Mouse (Mus musculus): ENCODE measurements around the gene Atxn7l3b. TPM values are rescaled to one million over a fixed set of nuclear protein-coding genes. Genes with fewer than 3 reads are reported as not detected.
"Not testable (repeated sequence)": the region's sequence is repeated elsewhere in the genome, so short reads cannot be mapped to it uniquely, and the experiment has no call there.

Gene Atxn7l3b
- total RNA-seq (2021) = 10 to 100 TPM; 96.8 to 97.7 TPM
- long read RNA-seq, experiment 1, transcript Atxn7l3b-201 (1 exons, 3,566 nt) = major isoform, 186 of 186 reads
- long read RNA-seq, experiment 1, partial matches to known transcripts = 0 of 186 reads
- long read RNA-seq, experiment 1, other reads (novel, unspliced or antisense) = 0 of 186 reads
- long read RNA-seq, experiment 2, transcript Atxn7l3b-201 (1 exons, 3,566 nt) = major isoform, 72 of 72 reads
- long read RNA-seq, experiment 2, partial matches to known transcripts = 0 of 72 reads
- long read RNA-seq, experiment 2, other reads (novel, unspliced or antisense) = 0 of 72 reads

GRCm38 (mm10) chr10:112928452-112929221, at the start of gene Atxn7l3b:
TSS of gene Atxn7l3b (minus strand) at chr10:112929001.
- peak; percentile 99 for DNase-seq

DNA sequence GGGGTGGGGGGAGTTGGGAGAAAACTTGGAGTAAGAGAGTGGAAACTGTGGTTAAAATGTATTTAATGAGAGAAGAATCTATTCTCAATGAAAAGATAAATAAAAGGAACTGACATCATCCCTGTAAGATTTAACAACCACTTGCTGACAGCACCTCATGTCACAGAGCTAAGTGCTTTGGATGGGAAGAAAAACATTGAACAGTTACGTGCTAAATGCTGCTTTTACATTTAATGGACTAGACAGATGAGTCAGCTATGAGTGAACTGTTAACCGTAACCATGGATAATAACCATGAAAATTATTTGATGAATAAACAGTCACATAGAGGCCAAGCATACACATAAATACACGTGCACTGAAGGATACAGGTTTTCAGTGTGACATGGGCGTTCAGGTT, 48.8 kb upstream of the Atxn7l3b start:
- no peak for DNase-seq

GRCm38 (mm10) chr10:112973286-112974026, 44.7 kb upstream of the Atxn7l3b start:
- DNase-seq = peak; percentile 42

- DNase-seq = no peak
These were observed 41.3 kb upstream of the Atxn7l3b start for GRCm38 (mm10) chr10:112970002-112970589.

DNA sequence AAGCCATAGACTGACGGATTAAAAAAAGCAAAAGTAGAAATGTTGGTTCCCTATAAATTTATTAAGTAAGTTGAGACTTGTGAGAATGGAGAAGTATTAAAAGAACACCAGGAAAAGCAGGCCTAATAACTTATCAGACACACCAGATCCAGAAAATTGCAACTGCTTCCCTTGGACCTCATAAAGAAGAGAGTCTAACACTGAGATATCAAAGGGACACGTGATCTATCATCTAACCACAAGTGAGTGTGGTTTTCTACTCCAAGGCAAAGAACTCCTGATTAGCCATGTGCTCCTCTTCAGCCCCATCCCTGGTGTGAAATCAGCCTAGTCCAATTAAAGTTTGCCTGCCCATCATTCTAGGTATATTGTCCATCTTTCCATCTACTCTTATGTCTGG, 38.8 kb upstream of the Atxn7l3b start:
- no peak for DNase-seq

DNA sequence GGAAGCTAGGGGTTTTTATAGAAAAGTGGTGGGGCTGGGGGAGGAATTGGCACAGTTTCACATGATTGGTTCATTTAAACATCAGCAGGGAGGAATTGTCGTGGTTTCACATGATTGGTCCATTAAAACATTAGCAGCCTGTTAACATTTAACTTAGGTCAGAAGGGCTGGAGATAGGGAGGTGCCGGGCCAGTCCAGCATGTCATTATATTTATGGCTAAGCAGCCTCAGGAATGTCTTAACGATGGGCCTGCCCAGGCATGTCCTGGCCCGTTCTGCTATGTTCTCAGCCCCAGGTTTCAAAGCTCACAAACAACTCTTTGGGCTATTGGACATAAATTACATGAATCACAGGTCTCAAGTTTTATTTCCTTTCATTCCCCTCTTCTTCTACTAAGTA, 33.4 kb upstream of the Atxn7l3b start:
- not testable (repeated sequence) for DNase-seq

- DNase-seq = no peak
These were observed 25.3 kb upstream of the Atxn7l3b start for GRCm38 (mm10) chr10:112954140-112954539.

- DNase-seq = no peak
These were observed 19.7 kb upstream of the Atxn7l3b start for GRCm38 (mm10) chr10:112948453-112948852.

DNA sequence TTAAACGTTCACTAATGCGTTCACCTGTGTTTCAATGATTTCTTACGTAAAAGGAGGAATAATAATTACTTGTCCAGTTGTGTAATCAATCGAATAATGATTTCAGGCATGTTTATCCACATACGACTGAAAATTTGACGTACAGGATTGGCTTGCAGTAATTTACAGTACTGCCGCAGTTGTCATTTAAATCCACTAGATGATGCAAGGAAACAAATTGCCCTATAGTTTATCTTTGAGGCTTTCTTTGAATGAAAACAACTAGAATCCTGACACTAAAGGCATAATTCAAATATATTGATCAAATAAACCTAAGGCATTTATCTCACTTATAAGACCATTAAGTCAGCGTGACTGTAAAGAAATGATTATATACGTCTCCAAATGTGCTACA, 418 bp upstream of the Atxn7l3b start:
- DNase-seq = no peak

DNA sequence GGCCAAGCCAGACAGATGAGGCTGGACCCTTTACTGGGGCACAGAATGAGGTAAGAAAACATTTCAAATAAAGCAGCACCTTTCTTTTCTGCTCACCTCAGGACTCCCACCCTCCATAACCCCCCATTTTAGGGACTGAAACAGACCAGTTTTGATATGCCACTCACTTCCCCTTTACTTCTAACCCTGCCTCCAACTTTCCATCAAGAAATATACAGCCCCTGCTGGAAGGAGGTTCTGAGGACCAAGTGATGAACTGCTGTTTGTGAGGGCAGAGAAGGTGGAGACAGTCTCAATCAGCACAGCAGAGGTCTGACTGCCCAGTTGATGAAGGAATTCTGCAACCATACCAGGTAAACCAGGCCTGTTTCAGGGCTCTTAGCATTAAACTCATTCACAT, 1.8 kb downstream of the Atxn7l3b start:
- no peak for DNase-seq

DNA sequence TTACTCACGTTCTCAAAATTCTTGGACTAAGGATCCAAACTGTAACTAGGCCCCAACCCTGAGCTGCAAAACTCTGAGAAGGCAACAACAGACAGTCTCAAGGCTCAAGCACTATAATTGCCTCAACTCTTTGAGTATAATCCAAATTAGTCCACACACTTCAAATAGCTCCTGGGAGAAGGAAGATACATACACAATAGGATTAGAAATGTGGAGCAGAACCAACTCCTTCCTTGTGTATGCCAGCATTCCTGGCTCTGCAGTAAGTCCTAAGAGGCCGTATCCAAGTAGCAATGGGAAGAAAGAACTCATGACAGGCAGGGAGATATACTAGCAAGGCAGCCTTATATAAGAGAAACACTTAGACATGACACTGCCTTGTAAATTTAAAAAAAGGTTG, 2.5 kb downstream of the Atxn7l3b start:
- no peak for DNase-seq

- DNase-seq = no peak
These were observed 12.1 kb downstream of the Atxn7l3b start for GRCm38 (mm10) chr10:112916575-112917190.

DNA sequence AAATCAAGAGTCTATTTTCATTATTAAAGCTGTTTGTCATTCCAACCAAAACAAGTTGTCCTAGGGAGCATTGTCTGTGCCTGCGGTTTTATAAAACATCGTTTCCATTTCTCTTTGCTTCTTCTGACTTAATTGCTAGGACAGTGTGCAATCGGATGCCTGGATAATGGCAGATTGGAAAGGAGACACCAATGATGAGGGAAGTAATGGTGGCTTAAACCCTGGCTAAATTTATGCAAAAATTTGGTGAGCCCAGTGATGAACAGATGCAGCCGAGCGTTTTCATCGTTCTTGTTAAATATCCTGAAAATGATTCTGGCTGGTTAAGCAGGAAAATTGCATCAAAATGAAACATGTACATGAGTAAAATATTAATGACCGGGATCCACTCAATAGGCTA, 28.6 kb downstream of the Atxn7l3b start:
- DNase-seq = no peak

DNA sequence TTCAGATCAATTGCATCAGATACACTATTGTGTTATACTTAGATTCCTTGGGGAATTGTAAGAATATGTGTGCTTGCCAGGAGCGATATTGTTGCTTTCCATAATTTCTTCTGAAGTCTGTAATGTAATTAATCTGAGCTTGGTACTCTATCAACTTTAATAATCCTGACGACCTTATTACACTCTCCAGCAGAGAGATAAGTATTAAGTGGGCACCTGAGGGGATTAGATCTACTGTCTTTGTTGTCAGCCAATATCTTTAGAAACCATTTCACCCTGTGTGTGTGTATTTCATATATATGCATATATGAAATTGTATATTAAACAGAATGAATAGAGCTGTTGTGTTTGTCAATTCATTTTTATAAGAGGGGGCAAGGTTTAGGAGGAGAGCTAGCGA, 29.0 kb downstream of the Atxn7l3b start:
- DNase-seq = no peak

DNA sequence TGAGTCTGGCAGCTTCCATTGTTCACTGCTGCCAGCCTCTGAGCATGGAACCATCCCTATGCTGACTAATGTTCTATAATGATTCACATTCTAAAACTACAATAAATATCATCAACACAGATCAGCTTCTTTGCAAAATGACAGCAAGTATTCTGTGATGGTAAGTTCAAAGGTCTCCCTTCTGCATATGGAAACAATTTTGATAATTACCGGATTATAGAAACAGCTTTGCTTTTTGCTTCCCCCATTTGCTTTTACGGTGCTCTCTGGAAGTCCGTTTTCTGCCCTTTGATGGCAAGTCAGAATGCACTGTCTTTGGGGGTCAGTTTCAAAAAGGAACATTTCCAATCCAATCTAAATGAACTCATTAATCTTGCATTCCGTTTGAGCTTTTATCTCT, 32.2 kb downstream of the Atxn7l3b start:
- no peak for DNase-seq

DNA sequence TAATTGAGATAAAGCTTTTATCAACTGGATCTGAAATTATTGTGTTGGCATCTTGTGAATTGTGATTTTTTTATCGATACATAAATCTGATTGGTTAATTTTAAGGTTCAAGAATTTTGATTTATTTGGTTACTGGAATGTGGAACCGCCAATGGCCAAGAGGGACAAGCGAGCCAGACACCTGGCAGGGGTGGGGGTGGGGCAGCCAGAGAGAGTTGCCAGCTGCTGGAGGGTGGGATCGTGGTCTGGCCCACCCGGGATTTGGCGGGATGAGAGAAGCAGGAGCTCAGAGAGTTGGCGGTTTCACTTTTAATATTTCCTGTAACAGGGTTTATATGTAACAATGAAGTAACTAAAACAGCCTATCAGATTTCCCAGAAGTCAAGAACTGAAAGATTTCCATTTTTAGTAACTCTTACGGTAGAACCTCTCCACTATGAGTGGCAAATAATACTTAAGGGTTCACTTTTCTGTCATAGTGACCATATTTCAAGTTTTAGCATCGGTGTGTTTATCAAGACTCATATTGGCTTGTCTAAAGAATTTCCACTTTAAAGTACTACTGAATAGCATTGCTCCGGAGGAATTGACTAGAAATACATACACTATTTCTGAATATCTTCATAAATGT, 35.1 kb downstream of the Atxn7l3b start:
- no peak for DNase-seq

- DNase-seq = no peak
These were observed 44.7 kb downstream of the Atxn7l3b start for GRCm38 (mm10) chr10:112884064-112884463.

- no peak for DNase-seq
These were observed 45.2 kb downstream of the Atxn7l3b start for GRCm38 (mm10) chr10:112883688-112884004.

DNA sequence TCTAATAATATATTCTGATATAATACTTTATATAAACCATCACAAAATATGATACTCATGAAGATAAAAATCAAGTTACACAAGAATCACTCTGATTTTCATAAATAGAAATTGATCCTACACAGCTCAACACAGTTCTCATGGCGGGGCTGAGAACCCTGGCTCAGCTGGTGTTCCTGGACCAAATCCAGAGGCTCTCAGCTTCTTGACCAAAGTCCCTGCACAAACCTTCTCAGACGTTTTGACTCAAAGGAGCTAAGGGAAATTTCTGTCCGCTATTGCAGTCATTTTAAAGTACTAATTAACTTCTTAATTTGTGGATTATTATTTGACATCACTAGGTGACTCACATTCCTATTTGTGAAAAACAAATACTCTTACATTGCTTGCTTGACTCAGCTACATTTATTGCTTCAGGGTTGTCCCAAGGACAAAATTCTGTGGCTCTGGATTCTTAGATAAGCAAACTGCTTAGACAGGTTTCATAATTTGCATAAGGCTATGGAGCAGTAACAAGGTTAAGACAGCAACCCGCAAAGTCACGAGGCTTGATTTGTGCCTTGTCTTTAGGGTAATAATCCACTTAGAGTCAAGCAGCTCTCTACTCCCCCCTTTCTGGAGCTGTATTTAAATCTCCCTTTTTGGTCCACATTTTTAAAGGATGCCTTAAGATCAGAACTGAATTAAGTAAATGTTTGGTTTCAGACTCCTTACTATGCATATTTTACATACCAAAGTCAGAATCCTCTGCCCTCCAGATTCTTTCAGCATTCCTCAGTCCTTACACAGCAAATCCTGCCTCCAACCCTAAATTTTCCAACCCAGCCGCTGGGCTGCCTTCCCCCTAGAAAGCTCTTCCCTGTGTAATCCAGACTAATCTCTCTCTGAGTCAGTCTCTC, 45.8 kb downstream of the Atxn7l3b start:
- DNase-seq = peak; percentile 7

DNA sequence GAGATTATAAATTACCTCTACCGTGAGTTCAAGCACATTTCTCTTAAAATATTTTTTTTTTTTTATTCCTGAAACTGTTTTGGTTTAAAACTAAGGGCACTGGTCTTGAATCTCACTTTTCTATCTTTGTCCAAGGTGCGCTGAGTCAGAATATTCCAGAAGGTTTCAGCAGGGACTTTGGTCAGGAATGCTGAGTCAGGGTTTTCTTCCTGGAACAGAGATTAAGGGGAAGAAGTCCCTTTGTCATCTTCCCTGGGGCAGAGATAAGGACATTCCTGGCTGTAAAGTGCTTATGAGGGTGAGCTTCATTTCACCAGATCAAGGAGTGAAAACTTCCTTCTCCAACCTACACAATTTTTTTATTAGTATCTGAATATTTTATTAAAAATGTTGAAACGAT, 46.7 kb downstream of the Atxn7l3b start:
- DNase-seq = no peak
